Mouse (Mus musculus) layer of hippocampus, adult 11-12 months (tissue): ENCODE measurements at regions not wholly inside any gene's neighbourhood (a gene's known extent, or its start where the extent isn't known, plus 50 kb on each side); places are given as distances from the start of the nearest gene placed in this dataset.

Experiments used
- DNase-seq: peaks from one replicate; pipeline ENCODE4 v3.0.0; 2022; ENCODE audit warnings: low spot score

DNA sequence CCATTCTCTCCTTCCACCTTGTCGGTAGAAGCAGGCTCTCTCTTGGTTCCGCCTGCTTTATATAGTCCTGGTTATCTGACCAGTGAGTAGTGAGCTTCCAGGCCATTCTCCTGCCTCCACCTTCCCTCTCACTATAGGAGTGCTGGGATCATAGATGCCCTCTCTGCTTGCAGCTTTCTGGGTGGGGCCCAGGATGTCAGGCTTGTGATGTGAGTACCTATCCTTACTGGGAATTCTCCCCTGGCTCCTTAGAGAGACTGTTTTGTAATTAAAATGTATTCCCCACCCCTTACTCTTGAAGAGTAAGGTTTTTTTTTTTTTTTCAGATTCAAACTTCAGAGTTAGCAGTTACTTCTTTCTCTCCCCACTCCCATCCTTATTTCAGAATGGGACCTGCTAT, 291.1 kb upstream of the Rtl1 start:
- DNase-seq = no peak

DNA sequence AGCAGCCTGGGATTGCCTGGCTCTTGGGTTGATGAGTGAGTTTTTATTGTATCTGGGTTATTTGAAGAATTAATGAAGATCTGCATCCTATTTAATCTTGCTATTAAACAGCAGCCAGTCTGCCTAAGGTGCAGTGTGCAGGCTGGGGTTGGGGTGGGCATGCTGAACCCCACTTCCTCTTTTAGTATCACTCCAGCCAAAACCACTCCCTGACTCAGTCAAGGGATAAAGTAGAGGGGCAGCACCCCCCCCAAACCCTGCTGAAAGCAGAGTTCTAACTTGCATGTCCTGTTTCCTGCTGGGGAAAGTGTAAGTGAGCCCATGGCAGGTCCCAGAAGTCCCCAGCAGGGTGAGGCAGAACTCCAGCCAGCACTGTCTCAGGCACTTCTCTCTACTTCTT, 292.7 kb upstream of the Rtl1 start:
- DNase-seq = no peak

DNA sequence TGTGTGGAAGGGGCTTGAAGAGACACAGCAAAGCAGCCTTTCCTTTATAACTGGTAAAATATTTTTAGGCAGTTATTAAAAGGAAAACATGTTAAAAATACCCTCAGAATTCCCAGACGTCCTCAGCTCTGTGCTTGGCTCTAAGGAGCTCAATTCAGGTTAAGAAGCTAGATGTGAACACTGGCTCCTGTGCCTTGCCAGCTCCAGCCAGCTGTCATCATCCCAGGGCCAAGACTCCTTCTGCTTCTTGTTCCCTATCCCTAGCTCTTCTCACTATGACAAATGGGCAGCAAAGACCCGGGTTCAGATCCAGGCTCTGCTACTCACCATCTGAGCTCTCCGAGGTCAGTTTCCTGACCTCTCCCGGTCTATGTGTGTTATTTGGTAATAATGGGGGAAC, 293.5 kb upstream of the Rtl1 start:
- DNase-seq = no peak

GRCm38 (mm10) chr12:109895389-109895788, 295.3 kb upstream of the Rtl1 start:
- no peak for DNase-seq

- DNase-seq = no peak
Measured at GRCm38 (mm10) chr12:109896397-109896796, 296.3 kb upstream of the Rtl1 start.

GRCm38 (mm10) chr12:109896906-109897305, 296.8 kb upstream of the Rtl1 start:
- no peak for DNase-seq

- no peak for DNase-seq
Measured at GRCm38 (mm10) chr12:109897861-109898385, 297.8 kb upstream of the Rtl1 start.

- DNase-seq = no peak
Measured at GRCm38 (mm10) chr12:109899420-109899819, 299.3 kb upstream of the Rtl1 start.

DNA sequence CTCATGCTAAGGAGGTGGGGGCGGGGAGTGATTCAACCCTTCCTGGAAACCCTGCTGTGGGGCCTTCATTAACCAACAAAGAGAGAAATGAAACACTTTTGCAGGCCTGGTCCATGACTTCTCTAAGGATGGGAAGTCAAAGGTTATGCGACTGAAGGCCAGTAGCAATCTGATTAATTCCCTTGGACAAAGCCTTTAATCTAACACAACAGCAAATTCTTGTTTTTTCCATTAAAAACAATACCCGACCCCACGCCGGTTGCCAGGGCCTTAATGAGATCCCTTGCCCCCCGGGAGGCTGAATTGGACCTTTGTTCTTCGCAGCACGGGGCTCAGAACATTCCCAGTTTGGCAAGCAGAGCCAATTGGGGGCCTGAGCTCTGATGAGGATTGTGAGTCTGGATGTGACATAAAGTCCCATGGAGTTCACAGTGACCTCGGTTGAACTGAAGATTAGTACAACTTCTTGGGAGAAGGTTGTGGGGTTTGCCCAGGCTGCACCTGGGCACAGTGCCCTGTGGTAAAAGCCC, 310.9 kb upstream of the Rtl1 start:
- DNase-seq = peak; percentile 12

DNA sequence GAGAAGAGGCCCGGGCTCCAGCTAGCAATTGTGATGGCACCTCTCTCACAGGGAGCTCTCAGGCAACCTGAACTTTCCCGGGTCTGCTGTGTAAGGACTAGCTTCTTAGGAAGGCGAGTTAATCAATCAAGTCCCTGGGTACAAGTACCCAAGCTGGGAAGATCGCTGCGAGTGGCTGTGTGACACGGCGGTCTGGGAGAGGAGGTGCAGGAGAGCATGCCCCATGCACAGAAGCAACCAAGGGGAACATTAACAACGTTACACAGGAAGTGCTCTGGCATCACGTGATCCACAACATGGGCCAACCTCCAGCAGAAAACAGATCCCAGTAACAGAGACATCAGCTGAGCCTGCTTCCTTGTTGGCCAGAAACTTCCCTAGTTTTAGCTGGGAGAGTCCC, 311.4 kb upstream of the Rtl1 start:
- DNase-seq = no peak

DNA sequence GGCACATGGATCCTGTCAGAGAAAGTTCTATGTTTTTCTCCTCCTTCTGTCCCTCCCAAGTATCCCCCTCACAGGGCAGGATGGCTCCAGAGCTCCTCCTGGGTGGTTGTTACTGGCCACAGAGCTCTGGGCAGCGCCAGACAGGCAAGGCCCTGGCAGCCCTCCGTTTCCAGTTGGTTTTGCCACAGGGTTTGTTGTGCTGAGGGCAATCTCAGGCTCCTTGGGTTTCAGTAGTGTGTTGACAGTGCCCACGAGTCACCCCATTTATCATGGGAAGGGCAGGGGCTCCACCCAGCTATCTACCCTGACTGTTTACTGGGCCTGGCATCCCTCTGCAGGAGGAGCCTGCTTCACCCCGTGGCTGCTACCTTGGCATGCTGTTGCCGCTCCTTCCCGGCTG, 317.6 kb upstream of the Rtl1 start:
- no peak for DNase-seq

- no peak for DNase-seq
Measured at GRCm38 (mm10) chr12:109918901-109919300, 318.8 kb upstream of the Rtl1 start.

- no peak for DNase-seq
Measured at GRCm38 (mm10) chr12:109922111-109922510, 322.0 kb upstream of the Rtl1 start.

DNA sequence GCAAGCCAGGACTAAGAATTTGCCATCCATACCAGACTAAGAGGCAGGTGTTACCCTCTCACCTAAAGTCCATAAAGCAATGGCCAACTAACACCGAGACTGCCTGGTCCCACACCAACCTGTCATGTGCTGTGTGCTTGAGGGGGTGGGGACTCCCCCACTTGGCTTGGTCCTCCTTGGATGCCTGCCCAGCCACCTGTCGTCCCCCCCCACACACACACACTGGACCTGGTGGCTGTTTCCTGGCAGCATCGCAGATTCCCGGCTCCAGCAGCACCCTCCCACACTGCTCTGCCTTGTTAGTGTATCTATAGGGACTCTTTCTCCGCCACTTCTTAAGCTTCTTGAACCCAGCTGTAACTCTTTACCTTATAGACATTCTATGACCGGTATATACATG, 325.7 kb upstream of the Rtl1 start:
- DNase-seq = no peak

DNA sequence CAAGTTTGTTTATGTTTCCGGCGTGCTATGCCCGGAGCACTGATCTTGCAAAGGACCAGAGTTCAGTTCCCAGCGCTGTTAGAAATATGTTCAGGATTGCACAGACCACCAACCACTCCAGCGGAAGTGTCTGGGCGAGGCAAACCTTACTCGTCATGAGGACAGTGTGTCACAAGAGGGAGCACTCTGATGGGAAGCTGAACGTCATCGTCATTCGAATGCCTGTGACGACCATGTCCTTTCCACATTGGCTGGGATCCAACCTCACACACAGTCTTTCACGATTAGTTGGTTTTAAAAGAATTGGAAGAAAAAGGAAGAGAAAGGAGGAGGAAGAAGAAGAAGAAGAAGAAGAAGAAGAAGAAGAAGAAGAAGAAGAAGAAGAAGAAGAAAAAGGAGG, 326.5 kb upstream of the Rtl1 start:
- no peak for DNase-seq

GRCm38 (mm10) chr12:109946179-109946578, 332.7 kb upstream of the Dio3 start:
- DNase-seq = no peak

DNA sequence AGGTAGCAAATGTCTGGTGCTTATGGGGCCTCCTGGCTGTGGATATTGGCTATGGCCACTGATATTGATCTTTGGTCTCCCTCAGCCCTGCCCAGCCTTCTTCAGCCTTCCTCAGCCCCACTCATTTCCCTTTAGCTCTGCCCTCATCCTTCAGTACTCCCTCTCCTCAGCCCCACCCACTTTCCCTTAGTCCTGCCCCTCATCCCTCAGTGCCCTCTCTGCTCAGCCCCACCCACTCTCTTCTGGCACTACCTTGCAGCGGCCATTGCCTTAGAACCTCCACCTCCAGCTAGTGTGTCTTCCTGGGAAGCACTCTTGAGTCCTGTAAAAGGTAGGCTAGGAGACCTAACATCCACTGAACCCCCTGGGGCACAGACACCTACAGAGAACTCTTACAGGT, 331.9 kb upstream of the Dio3 start:
- no peak for DNase-seq

- DNase-seq = no peak
Measured at GRCm38 (mm10) chr12:109947886-109948433, 330.9 kb upstream of the Dio3 start.

DNA sequence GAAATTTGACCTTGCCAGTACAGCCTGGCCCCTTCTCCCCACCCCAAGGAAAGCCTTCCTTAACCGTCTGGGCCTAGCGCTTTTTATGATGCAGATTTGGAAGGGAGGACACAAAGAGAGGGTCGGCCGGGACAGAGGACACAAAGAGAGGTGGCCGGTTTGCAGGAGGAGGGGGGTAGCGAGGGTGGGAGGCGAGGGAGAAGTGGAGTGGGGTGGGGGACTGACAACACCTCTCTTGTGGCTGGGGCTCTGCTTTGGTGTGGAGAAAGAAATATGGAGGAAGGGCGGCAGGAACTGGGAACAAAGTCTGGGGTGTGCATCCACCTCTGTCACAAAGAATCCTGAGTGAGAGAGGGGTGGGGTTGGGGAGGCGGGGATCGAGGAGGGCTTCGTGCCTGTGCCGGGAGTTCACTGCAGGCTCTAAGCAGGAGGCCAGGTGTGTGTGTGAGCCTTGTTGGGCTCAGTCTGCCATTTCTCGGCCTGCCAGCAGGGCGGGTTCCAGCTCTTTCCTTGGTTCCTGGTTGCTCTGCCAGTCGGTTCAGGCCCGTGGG, 330.4 kb upstream of the Dio3 start:
- DNase-seq = no peak

DNA sequence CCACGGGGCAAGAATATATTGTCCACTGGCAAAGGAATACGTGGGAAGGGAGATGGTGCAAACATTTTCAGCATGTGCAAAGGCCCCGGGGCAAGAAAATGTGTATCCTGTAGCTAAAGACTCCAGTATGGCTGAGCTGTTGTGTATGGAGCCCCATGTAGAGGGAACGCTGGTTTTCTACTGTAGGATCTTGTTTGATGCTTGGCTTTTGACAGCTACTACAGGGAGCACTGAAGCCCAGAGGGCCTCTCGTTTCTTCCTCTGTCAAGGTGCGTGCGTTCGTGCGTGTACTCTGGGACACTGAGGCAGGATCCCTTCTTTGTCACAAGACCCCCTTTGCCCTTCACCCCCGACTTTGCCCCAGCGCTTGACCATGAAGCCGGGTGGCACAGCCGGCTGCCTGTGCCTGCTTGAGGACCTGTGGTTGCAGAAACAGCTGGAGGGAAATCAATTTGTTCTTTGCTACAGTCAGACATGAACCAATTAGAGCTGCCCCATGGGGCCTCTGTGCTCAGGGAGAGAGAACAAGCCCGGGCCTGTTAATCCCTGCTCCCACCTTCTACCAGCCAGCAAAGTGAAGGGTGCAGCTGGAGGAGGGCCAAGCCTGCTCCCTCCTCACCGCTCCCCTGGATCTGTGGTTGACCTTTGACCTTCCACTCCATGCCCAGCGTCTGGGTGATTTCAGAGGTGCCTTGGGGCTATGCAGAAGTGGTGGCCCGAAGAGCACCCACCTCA, 329.5 kb upstream of the Dio3 start:
- DNase-seq = no peak

- DNase-seq = no peak
Measured at GRCm38 (mm10) chr12:109950632-109951031, 328.2 kb upstream of the Dio3 start.

DNA sequence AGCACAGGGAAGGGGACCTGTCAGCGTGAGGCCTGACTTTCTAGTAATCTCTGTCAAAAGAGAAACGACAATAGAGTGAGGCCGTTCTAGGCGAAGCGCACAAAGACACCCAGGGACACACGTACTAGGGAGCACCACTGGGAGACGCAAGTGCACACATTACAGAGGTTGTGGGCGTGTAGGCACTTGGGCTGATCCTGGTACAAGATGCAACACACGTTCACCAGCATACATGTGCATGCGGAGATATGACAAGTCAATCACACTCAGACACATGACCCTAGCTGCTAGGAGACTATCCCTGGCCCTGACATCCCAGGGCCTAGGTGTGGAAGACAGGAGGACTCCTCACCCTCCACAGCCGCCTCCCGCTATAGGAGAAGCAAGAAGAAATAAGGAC, 327.4 kb upstream of the Dio3 start:
- DNase-seq = no peak

GRCm38 (mm10) chr12:109951884-109952456, 326.9 kb upstream of the Dio3 start:
- no peak for DNase-seq
